Mouse (Mus musculus) lung, postnatal 0 days (tissue): ENCODE data around the gene Sox6.

Experiments used
- CTCF ChIP-seq: IDR thresholded peaks from 2 replicates; pipeline ENCODE4 v1.5.1; 2016; ENCODE audit warnings: antibody characterized with exemption, mild to moderate bottlenecking
- EP300 ChIP-seq: IDR thresholded peaks from 2 replicates; pipeline ENCODE4 v1.6.1; 2016; ENCODE audit warnings: antibody characterized with exemption, mild to moderate bottlenecking, control low read depth

DNA sequence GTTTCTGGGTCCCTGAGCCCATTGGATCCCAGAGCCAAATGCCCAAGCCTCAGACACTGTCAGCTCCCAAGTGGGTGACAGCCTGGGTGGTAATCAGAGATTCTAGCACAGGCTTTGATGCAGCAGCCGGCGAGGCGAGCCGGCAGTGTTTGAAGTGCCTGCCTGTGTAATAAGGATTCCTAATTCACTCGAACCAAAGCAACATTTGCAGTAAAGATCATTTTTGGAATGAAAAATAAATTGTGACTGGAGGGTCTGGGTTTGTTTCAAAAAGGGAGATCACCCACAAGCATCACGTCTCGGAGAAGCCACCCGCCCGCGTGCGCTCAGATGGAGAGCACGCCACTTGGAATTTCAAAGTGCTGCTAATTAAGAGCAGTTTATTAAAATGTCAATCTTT lies 617.6 kb downstream of the Sox6 start:
- TF ChIP-seq CTCF: no peak
- TF ChIP-seq EP300: no peak
